Mouse (Mus musculus): ENCODE results near the gene Epo. TPM values are rescaled to one million over a fixed set of nuclear protein-coding genes. Genes with fewer than 3 reads are reported as not detected.
A peak's percentile ranks its signal among the peaks of the same experiment; 100 is the strongest.

The Epo gene
- polyA plus RNA-seq, 1 experiment from 2014 or later: not detected

DNA sequence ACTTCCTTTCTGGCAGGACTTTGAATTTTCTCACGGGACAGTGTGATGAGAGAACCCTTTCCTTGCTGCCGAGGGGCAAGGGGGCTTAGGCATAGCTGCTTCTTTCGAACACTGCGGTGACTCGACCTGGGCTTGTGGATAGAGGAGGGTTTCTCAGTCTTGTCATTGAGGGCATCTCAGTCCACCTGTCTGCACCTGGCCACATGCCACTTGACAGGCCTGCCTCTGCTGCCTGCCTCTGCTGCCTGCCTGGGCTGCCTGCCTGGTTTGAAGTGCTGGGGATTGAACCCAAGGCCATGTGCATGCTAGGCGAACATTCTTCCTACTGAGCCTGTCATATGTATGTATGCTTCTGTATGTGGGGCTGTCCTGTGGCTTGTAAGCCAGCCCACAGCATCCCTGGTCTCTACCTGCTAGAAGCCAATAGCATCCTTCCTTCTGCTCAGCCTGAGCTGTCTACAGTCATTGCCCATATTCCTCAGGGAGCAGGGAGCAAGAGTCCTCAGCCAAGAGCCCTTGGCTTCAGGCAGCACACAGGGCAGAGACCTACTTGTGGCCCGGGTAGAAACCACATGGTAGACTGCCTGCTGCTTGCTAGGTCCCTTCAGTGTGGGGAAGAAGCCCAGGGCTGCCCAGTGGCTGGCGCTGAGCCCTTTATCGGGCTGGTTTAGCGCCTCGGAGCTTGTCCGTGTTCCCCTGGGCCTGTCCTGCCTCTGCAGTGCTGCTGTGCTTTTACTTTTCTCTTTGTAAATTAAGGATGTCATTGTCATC lies 18.9 kb downstream of the Epo start:
- no peak overlapping the region for H3K4me2 ChIP-seq
- no peak overlapping the region for H3K4me3 ChIP-seq
- H3K27ac ChIP-seq: no peak overlapping the region
- no peaks in the 10 kb centered on the region for H3K27me3 ChIP-seq
- H3K9me3 ChIP-seq: no peaks in the 10 kb centered on the region
- WGBS: 88% methylated on average over 12 of the region's 12 CpGs
- no peak for ATAC-seq (ENCODE audit: insufficient number of reproducible peaks, insufficient read depth, low FRiP score, low TSS enrichment, low read depth)
- H3K9ac ChIP-seq: peak overlapping the region; percentile 46
- peaks cover 43% of the 10 kb centered on the region for H3K4me1 ChIP-seq
- peaks cover 40% of the 10 kb centered on the region for H3K36me3 ChIP-seq

DNA sequence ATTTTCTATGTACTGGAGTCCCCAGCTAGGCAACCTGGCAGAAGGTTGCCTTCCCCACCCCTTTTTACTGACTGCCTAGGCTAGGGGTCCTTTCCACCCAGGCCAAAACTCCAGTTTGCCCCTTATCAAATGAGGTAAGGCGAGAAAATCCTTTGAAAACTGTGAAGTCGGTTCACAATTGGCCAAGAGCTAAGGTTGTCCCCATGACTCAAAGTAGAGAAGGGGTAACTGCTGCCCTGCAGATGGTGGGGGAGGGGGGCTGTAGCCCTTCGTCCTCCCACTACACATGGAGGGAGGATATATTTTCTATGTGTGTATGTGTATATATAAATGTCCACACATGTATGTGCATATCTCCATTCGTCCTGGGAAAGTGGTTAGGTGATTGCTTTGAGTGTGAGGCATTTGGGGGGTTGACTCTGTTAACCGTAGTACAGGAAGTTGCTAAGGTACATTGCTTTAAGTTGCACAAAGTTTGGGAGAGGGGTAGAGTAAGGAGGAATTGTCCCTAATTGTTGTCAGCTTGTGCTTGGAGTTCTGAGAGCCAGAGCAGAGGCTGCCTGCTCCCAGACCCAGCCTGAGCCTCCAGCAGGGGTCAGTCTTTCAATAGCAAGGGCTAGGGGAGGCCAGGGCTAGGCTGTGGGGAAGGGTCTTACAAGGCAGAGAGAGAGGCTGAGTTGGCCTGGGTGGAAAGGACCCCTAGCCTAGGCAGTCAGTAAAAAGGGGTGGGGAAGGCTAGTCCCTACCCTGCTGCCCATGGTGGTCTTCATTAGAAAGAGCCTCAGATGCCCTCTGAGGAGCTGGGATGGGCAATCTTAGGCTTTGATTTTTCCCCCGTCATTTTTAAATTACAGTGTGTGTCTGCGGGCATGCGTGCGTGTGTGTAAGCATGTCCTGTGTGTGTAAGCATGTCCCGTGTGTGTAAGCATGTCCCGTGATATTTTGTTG lies 19.9 kb downstream of the Epo start:
- 0 out of 2 replicates have a peak overlapping the region, but pooled peaks have one; percentile 98 for H3K9ac ChIP-seq
- H3K4me2 ChIP-seq: peak overlapping the region; percentile 88
- no peak for ATAC-seq (ENCODE audit: insufficient number of reproducible peaks, insufficient read depth, low FRiP score, low TSS enrichment, low read depth)
- 71% methylated on average over 11 of the region's 11 CpGs for WGBS
- no peak overlapping the region for H3K4me3 ChIP-seq
- peaks cover 30% of the 10 kb centered on the region for H3K36me3 ChIP-seq
- H3K9me3 ChIP-seq: no peaks in the 10 kb centered on the region
- no peak overlapping the region for H3K27ac ChIP-seq
- peaks cover 43% of the 10 kb centered on the region for H3K4me1 ChIP-seq
- H3K27me3 ChIP-seq: no peaks in the 10 kb centered on the region

DNA sequence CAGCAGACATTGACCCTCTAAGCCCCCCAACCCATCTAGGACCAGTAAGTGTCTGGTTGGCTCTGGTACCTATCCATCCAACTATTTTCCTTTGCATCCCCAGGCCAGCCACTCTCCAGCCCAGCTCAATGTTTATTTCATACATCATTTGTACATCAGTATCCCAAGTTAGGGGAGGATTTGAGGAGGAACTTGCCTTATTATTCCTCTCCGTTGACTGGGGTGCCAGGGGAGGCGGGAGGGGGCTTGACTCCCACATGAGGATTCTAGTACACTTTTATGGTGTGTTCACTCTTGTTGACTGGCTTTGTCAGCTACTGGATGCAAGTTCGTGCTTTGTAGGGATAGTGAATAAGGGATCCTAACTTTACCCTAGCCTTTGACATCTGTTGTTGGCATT lies 21.3 kb downstream of the Epo start:
- peaks cover 43% of the 10 kb centered on the region for H3K4me1 ChIP-seq
- H3K4me3 ChIP-seq: peak overlapping the region; percentile 95
- H3K27me3 ChIP-seq: no peaks in the 10 kb centered on the region
- peaks cover 17% of the 10 kb centered on the region for H3K36me3 ChIP-seq
- no peaks in the 10 kb centered on the region for H3K9me3 ChIP-seq
- H3K27ac ChIP-seq: no peak overlapping the region
- no peak for ATAC-seq (ENCODE audit: insufficient number of reproducible peaks, insufficient read depth, low FRiP score, low TSS enrichment, low read depth)
- peak overlapping the region; percentile 88 for H3K4me2 ChIP-seq
- peak overlapping the region; percentile 98 for H3K9ac ChIP-seq
- 68% methylated on average over 3 of the region's 3 CpGs for WGBS

DNA sequence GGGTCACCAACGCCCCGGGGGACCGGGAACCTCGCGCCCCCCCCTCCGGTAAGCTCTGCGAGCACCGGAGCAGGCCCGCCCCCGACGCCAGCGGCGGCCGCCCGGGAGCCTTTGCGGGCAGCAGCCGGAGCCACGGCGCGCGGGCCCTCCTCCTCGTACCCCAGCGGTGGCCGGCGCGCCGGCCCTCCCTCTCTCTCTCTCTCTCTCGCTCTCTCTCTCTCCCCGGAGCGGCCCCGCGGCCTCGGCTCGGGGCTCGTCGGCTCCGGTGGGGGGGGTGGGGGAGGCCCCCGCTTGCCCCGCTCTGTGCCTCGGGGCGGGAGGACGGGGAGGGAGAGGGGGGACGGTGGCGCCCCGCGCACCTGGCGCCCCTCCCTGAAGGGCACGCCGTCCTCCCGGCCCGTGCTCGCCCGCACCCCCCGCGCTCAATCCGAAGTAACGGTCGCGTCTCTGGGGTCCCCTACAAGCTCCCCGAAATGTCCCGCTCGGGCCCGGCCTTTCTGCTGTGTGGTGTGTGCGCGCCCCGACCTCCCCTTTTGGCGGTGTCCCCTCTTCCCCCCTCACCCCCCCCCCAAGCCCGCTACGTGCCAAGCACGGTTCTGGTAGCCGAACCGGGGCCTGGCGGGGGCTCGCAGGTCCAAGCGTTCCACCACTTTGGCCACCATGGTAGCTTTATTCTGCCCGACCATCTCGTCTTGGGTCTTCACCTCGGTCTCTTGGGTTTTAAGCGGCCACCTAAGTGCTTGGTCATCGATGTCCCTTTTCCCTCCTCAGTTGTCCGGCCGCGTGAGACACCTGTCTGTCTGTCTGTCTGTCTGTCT lies 22.3 kb downstream of the Epo start:
- peaks cover 43% of the 10 kb centered on the region for H3K4me1 ChIP-seq
- 0 out of 2 replicates have a peak, but pooled peaks have one; percentile 2 for ATAC-seq (ENCODE audit: insufficient number of reproducible peaks, insufficient read depth, low FRiP score, low TSS enrichment, low read depth)
- peaks cover 17% of the 10 kb centered on the region for H3K36me3 ChIP-seq
- H3K4me3 ChIP-seq: peak overlapping the region; percentile 95
- H3K9me3 ChIP-seq: no peaks in the 10 kb centered on the region
- peak overlapping the region; percentile 98 for H3K9ac ChIP-seq
- WGBS: 2% methylated on average over 37 of the region's 83 CpGs
- peak overlapping the region; percentile 88 for H3K27ac ChIP-seq
- H3K4me2 ChIP-seq: peak overlapping the region; percentile 88
- H3K27me3 ChIP-seq: no peaks in the 10 kb centered on the region

DNA sequence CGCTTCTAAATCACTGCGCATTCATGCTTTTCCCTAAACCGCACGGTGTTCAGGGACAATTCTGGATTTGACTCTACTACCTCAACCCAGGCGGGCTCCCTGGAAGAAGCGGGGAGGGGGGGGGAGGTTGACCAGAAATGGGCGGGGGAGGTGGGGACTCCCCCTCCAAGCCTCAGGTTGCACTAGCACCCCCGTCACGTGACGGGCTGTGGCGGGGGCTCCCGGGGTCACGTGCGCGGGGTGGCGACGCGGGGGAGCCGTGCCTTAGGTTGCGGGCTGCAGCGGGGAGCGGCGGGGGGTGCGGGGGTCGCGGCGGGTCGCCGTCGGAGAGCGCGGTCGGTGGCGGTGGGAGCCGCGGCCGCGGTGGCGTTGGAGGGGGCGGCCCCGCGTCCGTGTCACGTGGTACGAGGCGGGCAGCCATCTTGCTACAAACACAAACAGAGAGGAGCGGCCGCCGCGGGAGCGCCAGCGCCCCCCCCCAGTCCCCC lies 23.0 kb downstream of the Epo start:
- H3K4me3 ChIP-seq: peak overlapping the region; percentile 95
- no peaks in the 10 kb centered on the region for H3K9me3 ChIP-seq
- WGBS: under 1% methylated on average over 52 of the region's 52 CpGs
- no peaks in the 10 kb centered on the region for H3K27me3 ChIP-seq
- H3K4me1 ChIP-seq: peaks cover 36% of the 10 kb centered on the region
- peak; percentile 58 for ATAC-seq (ENCODE audit: insufficient number of reproducible peaks, insufficient read depth, low FRiP score, low TSS enrichment, low read depth)
- peak overlapping the region; percentile 88 for H3K27ac ChIP-seq
- peaks cover 16% of the 10 kb centered on the region for H3K36me3 ChIP-seq
- peak overlapping the region; percentile 98 for H3K9ac ChIP-seq
- H3K4me2 ChIP-seq: peak overlapping the region; percentile 88

DNA sequence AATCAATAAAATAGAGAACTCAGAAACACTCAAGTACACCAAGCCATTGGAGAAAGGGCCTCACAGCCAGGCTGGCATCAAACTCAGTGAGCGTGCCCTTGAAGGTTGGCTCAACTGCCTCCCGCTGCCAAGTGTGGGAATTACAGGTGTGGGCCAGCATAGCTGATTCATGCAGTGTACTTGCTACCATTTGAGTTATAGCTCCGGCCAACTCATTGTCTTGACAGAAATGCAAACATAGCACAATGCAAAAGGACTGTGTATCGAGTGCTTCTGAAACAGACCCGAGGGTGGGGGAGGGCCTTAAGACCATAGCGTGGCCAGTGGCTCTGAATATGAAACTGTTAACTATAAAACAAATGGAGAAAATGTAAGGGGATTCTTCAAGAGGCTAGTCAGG lies 29.0 kb downstream of the Epo start:
- Histone ChIP-seq H3K9ac (no peak overlapping the region), H3K27ac (no peak overlapping the region), H3K4me1 (peaks cover 16% of the 10 kb centered on the region), H3K4me3 (no peak overlapping the region), H3K9me3 (no peaks in the 10 kb centered on the region), H3K27me3 (no peaks in the 10 kb centered on the region), H3K4me2 (no peak overlapping the region), H3K36me3 (peaks cover 7% of the 10 kb centered on the region; the same call in 1 of the 2 replicates)
- ATAC-seq (ENCODE audit: insufficient number of reproducible peaks, insufficient read depth, low FRiP score, low TSS enrichment, low read depth): no peak
- WGBS: 83% methylated on average over 6 of the region's 6 CpGs

DNA sequence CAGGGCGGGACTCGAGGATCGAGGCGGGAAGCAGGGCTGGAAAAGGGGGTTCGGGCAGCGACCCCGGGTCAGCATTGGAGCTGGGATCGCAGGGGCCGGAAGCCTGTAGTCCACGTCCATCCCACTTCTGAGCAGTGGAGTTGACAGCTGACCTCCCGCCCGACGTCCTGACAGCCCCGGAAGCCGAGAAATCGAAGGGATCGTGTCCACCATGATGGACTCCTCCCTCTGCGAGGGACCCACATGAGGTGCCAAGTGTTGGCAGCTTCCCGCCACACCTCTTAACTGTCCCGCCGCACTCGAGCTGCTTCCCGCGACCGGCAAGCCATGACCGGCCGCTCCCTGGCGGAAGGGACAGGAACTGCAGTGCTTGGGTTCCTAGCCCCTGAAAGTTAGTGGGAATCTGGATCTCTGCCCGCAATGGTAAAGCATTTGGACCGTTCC lies 30.4 kb downstream of the Epo start:
- peak overlapping the region; percentile 94 for H3K27ac ChIP-seq
- H3K4me2 ChIP-seq: peak overlapping the region; percentile 67
- H3K9me3 ChIP-seq: no peaks in the 10 kb centered on the region
- WGBS: 0% methylated on average over 25 of the region's 30 CpGs
- peaks cover 7% of the 10 kb centered on the region; the same call in 1 of the 2 replicates for H3K36me3 ChIP-seq
- ATAC-seq (ENCODE audit: insufficient number of reproducible peaks, insufficient read depth, low FRiP score, low TSS enrichment, low read depth): peak; percentile 86
- peaks cover 16% of the 10 kb centered on the region for H3K4me1 ChIP-seq
- peak overlapping the region; percentile 64 for H3K4me3 ChIP-seq
- peak overlapping the region; percentile 84 for H3K9ac ChIP-seq
- no peaks in the 10 kb centered on the region for H3K27me3 ChIP-seq

DNA sequence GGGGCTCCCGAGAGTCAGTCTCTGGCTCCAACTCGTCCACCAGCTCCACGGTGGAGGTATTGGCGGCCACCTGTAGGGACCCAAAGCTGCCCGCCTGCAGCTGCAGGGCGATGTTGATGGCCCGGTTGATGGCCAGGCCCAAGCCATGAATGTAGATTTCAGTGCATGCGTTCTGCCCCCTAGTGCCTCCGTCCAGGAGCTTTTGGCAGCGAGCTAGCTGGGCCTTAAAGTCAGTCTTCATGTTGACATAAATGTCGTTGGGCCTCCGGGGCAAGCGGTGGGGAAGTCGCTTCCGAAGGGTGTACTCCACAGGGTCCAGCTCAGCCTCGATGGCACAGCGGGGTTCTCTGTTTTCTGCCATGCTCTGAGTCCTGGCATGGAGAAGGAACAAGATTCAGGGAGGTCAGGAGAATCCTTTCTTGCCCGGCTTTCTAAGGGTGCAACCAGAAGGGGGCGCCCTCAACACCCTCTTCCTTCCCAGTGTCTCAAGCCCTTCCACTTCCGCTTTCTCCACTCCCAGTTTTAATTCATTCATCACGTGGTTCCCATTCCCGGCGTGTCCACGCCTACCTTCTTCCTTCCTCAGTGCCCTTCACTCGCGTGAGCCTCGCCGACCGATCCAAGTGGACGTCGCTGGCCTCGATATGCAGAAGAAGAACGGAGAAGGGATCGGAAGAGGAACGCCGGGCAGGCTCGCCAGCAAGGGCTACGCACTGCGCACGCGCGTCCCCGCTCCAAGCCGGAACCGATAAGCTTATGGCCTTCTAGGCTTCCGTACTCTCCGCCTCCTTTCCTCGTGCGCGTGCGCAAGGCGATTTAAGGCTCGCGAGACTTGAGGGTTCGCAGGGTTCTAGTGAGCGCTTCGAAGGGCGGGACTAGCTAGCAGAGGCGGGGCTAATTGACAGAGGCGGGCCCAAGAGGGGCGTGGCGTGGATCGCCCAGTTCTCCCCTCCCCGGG lies 31.1 kb downstream of the Epo start, which contains the start of gene Pop7:
Pop7 (minus strand) TSS at position 810 of the 958 bp plus-strand sequence.
- Histone ChIP-seq H3K4me2 (peak within 1 kb of the TSS; percentile 89), H3K9me3 (no peaks in the 10 kb centered on the region), H3K4me3 (peak within 1 kb of the TSS; percentile 64), H3K27me3 (no peaks in the 10 kb centered on the region), H3K27ac (peak within 1 kb of the TSS; percentile 94), H3K9ac (peak within 1 kb of the TSS; percentile 84), H3K36me3 (peaks cover 7% of the 10 kb centered on the region; the same call in 1 of the 2 replicates), H3K4me1 (peaks cover 16% of the 10 kb centered on the region)
- ATAC-seq (ENCODE audit: insufficient number of reproducible peaks, insufficient read depth, low FRiP score, low TSS enrichment, low read depth): peak; percentile 95
- WGBS: 2% methylated on average over 64 of the region's 64 CpGs

DNA sequence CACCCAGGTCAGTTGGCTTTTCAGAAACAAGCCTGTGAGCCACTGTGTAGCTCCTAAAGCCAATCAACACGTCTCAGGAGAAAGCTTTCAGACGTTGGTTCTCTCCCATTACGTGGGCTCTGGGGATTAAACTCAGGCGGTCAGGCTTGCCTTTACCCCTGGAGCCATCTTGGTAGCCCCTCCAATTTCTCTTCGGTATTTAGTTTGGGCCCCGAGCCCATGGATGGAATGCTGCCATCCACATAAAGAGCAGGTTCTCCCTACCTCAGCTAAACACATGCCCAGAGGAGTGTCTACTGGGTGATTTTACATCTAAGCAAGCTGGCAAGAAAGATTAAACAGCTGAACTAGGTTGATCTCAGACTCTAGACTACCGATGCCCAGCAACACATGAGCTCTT lies 32.9 kb downstream of the Epo start:
- no peak overlapping the region for H3K4me2 ChIP-seq
- 91% methylated on average over 7 of the region's 7 CpGs for WGBS
- no peak overlapping the region for H3K4me3 ChIP-seq
- no peak overlapping the region for H3K9ac ChIP-seq
- H3K4me1 ChIP-seq: peaks cover 16% of the 10 kb centered on the region
- no peaks in the 10 kb centered on the region for H3K9me3 ChIP-seq
- ATAC-seq (ENCODE audit: insufficient number of reproducible peaks, insufficient read depth, low FRiP score, low TSS enrichment, low read depth): no peak
- no peak overlapping the region for H3K27ac ChIP-seq
- no peaks in the 10 kb centered on the region for H3K27me3 ChIP-seq
- H3K36me3 ChIP-seq: peaks cover 7% of the 10 kb centered on the region; the same call in 1 of the 2 replicates

DNA sequence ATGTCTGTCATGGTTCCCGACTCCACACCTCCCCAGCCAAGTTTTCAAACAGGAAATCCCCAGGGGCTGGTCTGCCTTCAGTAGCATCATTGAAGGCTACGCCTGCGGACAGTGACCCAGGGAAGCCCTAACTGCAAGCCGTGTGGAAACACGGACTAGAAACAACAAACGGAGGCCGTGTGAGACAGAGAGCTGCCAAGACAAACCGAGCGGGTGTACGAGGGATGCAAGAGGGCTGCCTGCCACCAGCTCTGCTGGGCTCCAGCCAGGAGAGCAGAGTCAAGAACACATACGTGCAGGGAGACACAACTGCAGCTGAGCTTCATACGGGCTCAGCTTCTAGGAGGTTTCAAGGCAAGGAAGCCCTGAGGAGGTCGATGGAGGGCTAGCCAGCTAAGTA lies 39.2 kb downstream of the Epo start:
- H3K4me2 ChIP-seq: no peak overlapping the region
- H3K9ac ChIP-seq: no peak overlapping the region
- no peak for ATAC-seq (ENCODE audit: insufficient number of reproducible peaks, insufficient read depth, low FRiP score, low TSS enrichment, low read depth)
- no peaks in the 10 kb centered on the region for H3K9me3 ChIP-seq
- H3K36me3 ChIP-seq: no peaks in the 10 kb centered on the region
- no peak overlapping the region for H3K4me3 ChIP-seq
- 72% methylated on average over 13 of the region's 13 CpGs for WGBS
- H3K4me1 ChIP-seq: no peaks in the 10 kb centered on the region
- H3K27me3 ChIP-seq: no peaks in the 10 kb centered on the region
- no peak overlapping the region for H3K27ac ChIP-seq
